Mouse (Mus musculus): ENCODE results near the gene Nedd9. TPM values are rescaled to one million over a fixed set of nuclear protein-coding genes. Genes with fewer than 3 reads are reported as not detected.

The Nedd9 gene
- total and polyA plus RNA-seq, 3 experiments, result 0.49 to 1.4 TPM; not detected in 1

DNA sequence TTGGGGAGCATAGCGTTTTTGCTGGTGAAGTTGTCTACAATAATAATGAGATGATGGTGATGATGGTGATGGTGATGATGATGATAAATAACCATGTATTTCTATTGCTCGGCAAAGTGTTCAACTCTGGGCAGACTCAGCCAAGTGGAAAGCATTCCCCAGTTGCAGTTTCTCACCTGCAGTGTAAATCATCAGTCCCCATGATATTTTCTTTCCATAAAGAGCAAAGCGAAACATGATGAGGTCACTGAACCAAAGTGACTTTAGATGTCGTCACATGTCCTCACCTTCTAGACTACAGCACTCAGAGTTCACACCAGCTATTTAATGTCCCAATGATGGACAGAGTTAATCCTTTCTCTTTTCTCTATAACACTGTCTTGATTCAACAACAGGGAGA, 130.0 kb downstream of the Nedd9 start:
- TF ChIP-seq GATA2 (IDR thresholded peaks at IDR 0.05; ENCODE audit: borderline replicate concordance, low read depth, low read length) (no peak), CTCF (IDR thresholded peaks at IDR 0.05; ENCODE audit: low read depth, low read length) (no peak), POLR2AphosphoS5 (IDR thresholded peaks at IDR 0.05; ENCODE audit: insufficient replicate concordance, low read depth, low read length) (no peak), GATA1 (IDR thresholded peaks at IDR 0.05; ENCODE audit: borderline replicate concordance, low read length) (no peak), TAL1 (conservative IDR thresholded peaks at IDR 0.05; ENCODE audit: low read depth, low read length) (no peak)

DNA sequence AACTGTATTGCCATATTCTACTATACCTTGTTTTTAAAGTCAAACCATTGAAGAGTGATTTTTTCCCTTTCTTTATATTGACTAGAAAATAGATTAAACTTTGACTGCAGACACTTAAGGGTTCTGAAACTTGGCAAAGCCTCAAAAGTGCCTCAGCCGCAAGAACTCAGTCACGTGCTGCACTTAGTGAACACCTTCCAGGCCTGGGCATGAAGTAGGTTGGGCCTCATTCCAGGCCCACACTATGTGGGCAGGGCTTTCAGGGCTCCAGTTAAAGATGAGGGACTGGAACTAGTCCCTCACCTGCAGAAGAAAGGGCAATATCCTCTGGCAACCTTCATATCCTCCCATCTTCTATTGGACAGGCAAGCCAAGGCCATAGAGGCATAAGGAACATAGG, 131.6 kb downstream of the Nedd9 start:
- DNase-seq (ENCODE audit: low spot score), result no peak
- H3K4me3 ChIP-seq (ENCODE audit: low read depth, low read length), result no peak overlapping the region
- H3K27me3 ChIP-seq (ENCODE audit: insufficient read depth, low read length), result peaks cover 23% of the 10 kb centered on the region
- no peaks in the 10 kb centered on the region for H3K9me3 ChIP-seq (replicated peaks)
- no peak for ATAC-seq (ENCODE audit: extremely low read depth, insufficient number of reproducible peaks, low FRiP score, poor library complexity, severe bottlenecking)
- peaks cover 13% of the 10 kb centered on the region for H3K4me1 ChIP-seq (ENCODE audit: insufficient read depth, low read depth, low read length)
- no peaks in the 10 kb centered on the region for H3K36me3 ChIP-seq (replicated peaks)
- TF ChIP-seq GATA1 (IDR thresholded peaks at IDR 0.05; ENCODE audit: borderline replicate concordance, low read length) (no peak), TAL1 (conservative IDR thresholded peaks at IDR 0.05; ENCODE audit: low read depth, low read length) (no peak), POLR2AphosphoS5 (IDR thresholded peaks at IDR 0.05; ENCODE audit: insufficient replicate concordance, low read depth, low read length) (no peak), GATA2 (IDR thresholded peaks at IDR 0.05; ENCODE audit: borderline replicate concordance, low read depth, low read length) (no peak), CTCF (IDR thresholded peaks at IDR 0.05; ENCODE audit: low read depth, low read length) (no peak)

More for the DNA sequence above, 130.0 kb downstream of the Nedd9 start:
- Histone ChIP-seq H3K4me3 (ENCODE audit: low read depth, low read length) (no peak overlapping the region), H3K4me1 (ENCODE audit: insufficient read depth, low read depth, low read length) (peaks cover 13% of the 10 kb centered on the region), H3K36me3 (replicated peaks) (no peaks in the 10 kb centered on the region), H3K27me3 (ENCODE audit: insufficient read depth, low read length) (peaks cover 33% of the 10 kb centered on the region), H3K9me3 (replicated peaks) (no peaks in the 10 kb centered on the region)
- no peak for ATAC-seq (ENCODE audit: extremely low read depth, insufficient number of reproducible peaks, low FRiP score, poor library complexity, severe bottlenecking)
- no peak for DNase-seq (ENCODE audit: low spot score)

DNA sequence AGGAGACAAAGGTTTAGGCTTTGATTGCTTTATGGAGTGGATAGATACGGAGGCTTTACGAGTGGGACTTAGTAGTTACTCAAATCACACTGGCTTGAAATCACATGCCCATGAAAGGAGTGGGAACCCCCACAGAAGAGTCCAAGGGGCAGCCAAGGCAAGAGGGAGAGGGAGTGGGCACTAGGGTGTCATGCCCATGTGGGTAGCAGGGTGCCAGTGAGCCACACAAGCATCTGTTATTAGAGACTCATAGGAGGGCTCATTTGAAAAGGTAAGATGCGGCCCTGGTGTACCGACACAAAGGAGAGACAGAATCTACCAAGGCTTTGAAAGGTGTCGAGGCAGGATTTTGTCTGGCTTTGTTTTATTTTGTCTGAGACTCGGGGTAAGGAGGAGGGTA, 132.6 kb downstream of the Nedd9 start:
- H3K4me3 ChIP-seq (ENCODE audit: low read depth, low read length), result no peak overlapping the region
- H3K9me3 ChIP-seq (replicated peaks), result no peaks in the 10 kb centered on the region
- no peak for ATAC-seq (ENCODE audit: extremely low read depth, insufficient number of reproducible peaks, low FRiP score, poor library complexity, severe bottlenecking)
- DNase-seq (ENCODE audit: low spot score), result no peak
- TF ChIP-seq POLR2AphosphoS5 (IDR thresholded peaks at IDR 0.05; ENCODE audit: insufficient replicate concordance, low read depth, low read length) (no peak), TAL1 (conservative IDR thresholded peaks at IDR 0.05; ENCODE audit: low read depth, low read length) (no peak), CTCF (IDR thresholded peaks at IDR 0.05; ENCODE audit: low read depth, low read length) (no peak)
- H3K36me3 ChIP-seq (replicated peaks), result no peaks in the 10 kb centered on the region
- peaks cover 13% of the 10 kb centered on the region for H3K4me1 ChIP-seq (ENCODE audit: insufficient read depth, low read depth, low read length)
- peaks cover 21% of the 10 kb centered on the region for H3K27me3 ChIP-seq (ENCODE audit: insufficient read depth, low read length)

DNA sequence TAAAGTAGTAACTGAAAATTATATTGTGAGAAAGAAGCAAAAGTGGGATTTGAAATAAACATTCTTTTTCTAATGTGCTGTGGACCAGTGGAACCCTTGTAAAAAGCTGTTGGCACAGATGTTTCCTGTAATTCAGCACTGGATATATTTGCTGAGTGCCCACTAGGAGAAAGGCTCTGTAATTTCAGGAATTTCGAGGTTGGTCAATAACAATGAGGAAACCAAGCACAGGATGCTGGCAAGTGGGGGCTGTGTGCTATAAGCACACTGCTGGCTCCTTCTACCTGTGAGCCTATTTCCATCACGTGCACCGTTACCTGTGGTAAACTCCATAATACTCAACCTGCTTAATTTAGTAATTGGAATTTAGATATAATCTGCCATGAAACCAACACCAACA, 133.5 kb downstream of the Nedd9 start:
- no peak for ATAC-seq (ENCODE audit: extremely low read depth, insufficient number of reproducible peaks, low FRiP score, poor library complexity, severe bottlenecking)
- TF ChIP-seq GATA2 (IDR thresholded peaks at IDR 0.05; ENCODE audit: borderline replicate concordance, low read depth, low read length), result no peak
- TF ChIP-seq POLR2AphosphoS5 (IDR thresholded peaks at IDR 0.05; ENCODE audit: insufficient replicate concordance, low read depth, low read length), result no peak
- no peak for TF ChIP-seq GATA1 (IDR thresholded peaks at IDR 0.05; ENCODE audit: borderline replicate concordance, low read length)
- no peak for TF ChIP-seq TAL1 (conservative IDR thresholded peaks at IDR 0.05; ENCODE audit: low read depth, low read length)
- no peak for TF ChIP-seq CTCF (IDR thresholded peaks at IDR 0.05; ENCODE audit: low read depth, low read length)
- H3K9me3 ChIP-seq (replicated peaks), result no peaks in the 10 kb centered on the region
- H3K4me3 ChIP-seq (ENCODE audit: low read depth, low read length), result no peak overlapping the region
- H3K4me1 ChIP-seq (ENCODE audit: insufficient read depth, low read depth, low read length), result peaks cover 4% of the 10 kb centered on the region
- no peaks in the 10 kb centered on the region for H3K36me3 ChIP-seq (replicated peaks)
- DNase-seq (ENCODE audit: low spot score), result no peak
- H3K27me3 ChIP-seq (ENCODE audit: insufficient read depth, low read length), result peaks cover 19% of the 10 kb centered on the region

DNA sequence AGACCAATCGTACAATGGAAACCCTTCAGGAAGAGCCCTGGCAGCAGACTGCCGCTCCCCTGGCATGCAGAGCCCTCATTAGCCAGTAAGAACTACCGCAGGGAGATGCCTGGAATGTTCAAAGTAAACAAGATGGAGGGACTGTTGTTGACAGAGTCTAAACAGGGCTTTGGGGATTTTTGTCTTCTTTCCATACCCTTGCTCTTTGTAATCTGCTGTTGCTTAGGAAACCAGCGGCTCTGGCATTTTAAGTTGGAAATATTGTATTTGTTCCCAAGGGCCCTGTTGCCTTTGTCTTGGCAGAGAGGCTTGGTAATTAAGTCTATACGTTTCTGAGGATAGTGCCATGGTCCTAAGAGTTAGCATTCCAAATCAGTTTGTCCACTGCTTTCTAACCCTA, 134.8 kb downstream of the Nedd9 start:
- TF ChIP-seq GATA1 (IDR thresholded peaks at IDR 0.05; ENCODE audit: borderline replicate concordance, low read length), result no peak
- TF ChIP-seq CTCF (IDR thresholded peaks at IDR 0.05; ENCODE audit: low read depth, low read length), result no peak
- TF ChIP-seq POLR2AphosphoS5 (IDR thresholded peaks at IDR 0.05; ENCODE audit: insufficient replicate concordance, low read depth, low read length), result no peak
- no peak for TF ChIP-seq TAL1 (conservative IDR thresholded peaks at IDR 0.05; ENCODE audit: low read depth, low read length)
- TF ChIP-seq GATA2 (IDR thresholded peaks at IDR 0.05; ENCODE audit: borderline replicate concordance, low read depth, low read length), result no peak
- DNase-seq (ENCODE audit: low spot score) (no peak), ATAC-seq (ENCODE audit: extremely low read depth, insufficient number of reproducible peaks, low FRiP score, poor library complexity, severe bottlenecking) (no peak)
- Histone ChIP-seq H3K36me3 (replicated peaks) (no peaks in the 10 kb centered on the region), H3K4me3 (ENCODE audit: low read depth, low read length) (no peak overlapping the region), H3K4me1 (ENCODE audit: insufficient read depth, low read depth, low read length) (no peaks in the 10 kb centered on the region), H3K9me3 (replicated peaks) (no peaks in the 10 kb centered on the region), H3K27me3 (ENCODE audit: insufficient read depth, low read length) (peaks cover 6% of the 10 kb centered on the region; the same call in 1 of the 2 replicates)

DNA sequence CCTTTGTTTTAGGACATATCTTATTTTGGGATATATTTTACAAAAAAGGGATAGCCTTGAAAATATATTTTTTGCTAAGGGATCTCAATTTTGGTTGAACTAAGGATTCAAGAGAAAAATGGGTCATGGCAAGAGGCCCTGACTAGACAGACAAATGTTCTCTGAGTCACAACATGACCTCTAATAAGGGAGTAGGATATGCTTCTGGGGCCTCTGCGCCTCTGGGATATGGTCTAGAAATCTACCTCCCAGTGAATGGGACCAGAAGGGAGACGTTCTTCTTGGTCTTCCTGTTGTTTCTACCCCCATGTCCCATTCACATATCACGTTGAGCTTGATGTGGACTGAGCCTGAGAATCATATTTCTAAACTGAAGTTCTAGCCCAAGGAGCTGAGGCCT, 136.6 kb downstream of the Nedd9 start:
- ATAC-seq (ENCODE audit: extremely low read depth, insufficient number of reproducible peaks, low FRiP score, poor library complexity, severe bottlenecking) (no peak), DNase-seq (ENCODE audit: low spot score) (no peak)
- Histone ChIP-seq H3K36me3 (replicated peaks) (no peaks in the 10 kb centered on the region), H3K4me3 (ENCODE audit: low read depth, low read length) (no peak overlapping the region), H3K4me1 (ENCODE audit: insufficient read depth, low read depth, low read length) (no peaks in the 10 kb centered on the region), H3K9me3 (replicated peaks) (no peaks in the 10 kb centered on the region), H3K27me3 (ENCODE audit: insufficient read depth, low read length) (peaks cover 1% of the 10 kb centered on the region; the same call in 1 of the 2 replicates)
- TF ChIP-seq GATA1 (IDR thresholded peaks at IDR 0.05; ENCODE audit: borderline replicate concordance, low read length) (no peak), POLR2AphosphoS5 (IDR thresholded peaks at IDR 0.05; ENCODE audit: insufficient replicate concordance, low read depth, low read length) (no peak), TAL1 (conservative IDR thresholded peaks at IDR 0.05; ENCODE audit: low read depth, low read length) (no peak), GATA2 (IDR thresholded peaks at IDR 0.05; ENCODE audit: borderline replicate concordance, low read depth, low read length) (no peak), CTCF (IDR thresholded peaks at IDR 0.05; ENCODE audit: low read depth, low read length) (no peak)
